Mouse (Mus musculus) T-helper 2 cell (primary cell): ENCODE data around the gene Zbtb46.

Experiments
- in situ Hi-C: fragments of 300-600 bp; cut with MboI, MseI; formaldehyde crosslinking; loops from one replicate; pipeline ENCODE4 v1.15.1; 2025; ENCODE audit warnings: high pct_unique_total_duplicates

Zbtb46 gene

GRCm38 (mm10) chr2:181459153-181459672 lies at the start of gene Zbtb46:
Gene Zbtb46, minus strand, starts transcription at chr2:181459426.
- in situ Hi-C loops: loop anchor here (10.0 kb wide), 1 partner anchor 514 kb away; no protein-coding TSS in a partner anchor

- in situ Hi-C loops: loop anchor here (25.0 kb wide), 2 partner anchors 111 to 1061 kb away; partner anchors contain the start of gene Lime1
Observed at GRCm38 (mm10) chr2:181498644-181499043, 39.4 kb upstream of the Zbtb46 start.

GRCm38 (mm10) chr2:181497548-181497875 lies 38.3 kb upstream of the Zbtb46 start:
- in situ Hi-C loops: loop anchor here (25.0 kb wide), 2 partner anchors 110 to 1060 kb away; partner anchors contain the start of gene Lime1

GRCm38 (mm10) chr2:181496831-181497547 lies 37.8 kb upstream of the Zbtb46 start, which contains the start of gene Tpd52l2:
Gene Tpd52l2, plus strand, starts transcription at chr2:181497142.
- in situ Hi-C loops: loop anchor here (25.0 kb wide), 2 partner anchors 110 to 1060 kb away; partner anchors contain the start of gene Lime1

- in situ Hi-C loops: loop anchor here (25.0 kb wide), 2 partner anchors 109 to 1059 kb away; partner anchors contain the start of gene Lime1
Observed at GRCm38 (mm10) chr2:181496281-181496680, 37.1 kb upstream of the Zbtb46 start.

- in situ Hi-C loops: loop anchor here (25.0 kb wide), 2 partner anchors 109 to 1059 kb away; partner anchors contain the start of gene Lime1
Observed at GRCm38 (mm10) chr2:181495845-181496244, 36.6 kb upstream of the Zbtb46 start.

GRCm38 (mm10) chr2:181494266-181494945 lies 35.2 kb upstream of the Zbtb46 start:
- in situ Hi-C loops: loop anchor here (25.0 kb wide), 2 partner anchors 107 to 1057 kb away; partner anchors contain the start of gene Lime1

GRCm38 (mm10) chr2:181493156-181493927 lies 34.1 kb upstream of the Zbtb46 start, which contains the start of gene Abhd16b:
Gene Abhd16b, plus strand, starts transcription at chr2:181493206.
- in situ Hi-C loops: loop anchor here (25.0 kb wide), 2 partner anchors 106 to 1056 kb away; partner anchors contain the start of gene Lime1

- in situ Hi-C loops: loop anchor here (25.0 kb wide), 2 partner anchors 105 to 1055 kb away; partner anchors contain the start of gene Lime1
Observed at GRCm38 (mm10) chr2:181492206-181492605, 33.0 kb upstream of the Zbtb46 start.

GRCm38 (mm10) chr2:181491432-181492205 lies 32.4 kb upstream of the Zbtb46 start:
- in situ Hi-C loops: loop anchor here (25.0 kb wide), 2 partner anchors 104 to 1054 kb away; partner anchors contain the start of gene Lime1

GRCm38 (mm10) chr2:181487338-181488277 lies 28.4 kb upstream of the Zbtb46 start:
- in situ Hi-C loops: loop anchor here (25.0 kb wide), 2 partner anchors 100 to 1050 kb away; partner anchors contain the start of gene Lime1

- in situ Hi-C loops: loop anchor here (25.0 kb wide), 2 partner anchors 98 to 1048 kb away; partner anchors contain the start of gene Lime1
Observed at GRCm38 (mm10) chr2:181485741-181486140, 26.5 kb upstream of the Zbtb46 start.

- in situ Hi-C loops: loop anchor here (25.0 kb wide), 2 partner anchors 97 to 1047 kb away; partner anchors contain the start of gene Lime1
Observed at GRCm38 (mm10) chr2:181484456-181485233, 25.4 kb upstream of the Zbtb46 start.

- in situ Hi-C loops: loop anchor here (25.0 kb wide), 2 partner anchors 96 to 1046 kb away; partner anchors contain the start of gene Lime1
Observed at GRCm38 (mm10) chr2:181483562-181484318, 24.5 kb upstream of the Zbtb46 start.

- in situ Hi-C loops: loop anchor here (25.0 kb wide), 2 partner anchors 96 to 1046 kb away; partner anchors contain the start of gene Lime1
Observed at GRCm38 (mm10) chr2:181483120-181483519, 23.9 kb upstream of the Zbtb46 start.

- in situ Hi-C loops: no loop called here
Observed at GRCm38 (mm10) chr2:181472256-181472827, 13.1 kb upstream of the Zbtb46 start.

- in situ Hi-C loops: no loop called here
Observed at GRCm38 (mm10) chr2:181471246-181471645, 12.0 kb upstream of the Zbtb46 start.
